ENCODE assay signal across 9 mouse cellular contexts in the genomic region with DNA sequence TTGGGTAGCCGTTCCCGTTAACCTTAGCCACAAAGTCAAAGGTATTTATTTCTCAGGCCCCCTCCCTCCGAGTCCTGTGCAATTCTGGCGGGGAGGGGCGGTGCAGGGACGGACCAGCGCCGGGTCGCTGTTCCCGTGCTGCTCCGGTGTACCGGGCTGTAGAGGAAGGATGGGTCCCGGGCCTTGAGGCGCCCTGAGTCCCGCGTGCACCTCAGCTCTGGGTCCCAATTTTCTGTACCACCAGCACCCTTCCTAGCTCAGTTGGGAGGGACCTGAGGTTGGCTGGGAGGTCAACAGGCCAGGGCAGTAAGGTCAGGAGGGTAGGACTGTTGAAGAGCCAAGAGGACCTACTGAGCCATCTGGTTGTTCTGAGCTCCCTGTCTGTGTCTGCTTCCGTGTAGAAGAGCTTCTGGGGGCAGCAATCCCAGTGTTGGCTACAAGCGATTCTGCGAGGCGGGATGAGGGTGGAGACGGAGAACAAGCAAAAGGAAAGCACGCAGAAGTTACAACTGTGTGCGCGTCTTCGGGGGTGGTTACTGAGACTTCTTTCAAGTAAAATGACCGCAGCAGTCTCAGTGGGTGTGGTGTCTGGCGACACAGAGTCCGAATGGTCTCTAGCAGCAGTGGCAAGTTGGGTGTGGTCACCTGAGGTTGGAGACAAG. TPM values are rescaled to one million over a fixed set of nuclear protein-coding genes. Genes with fewer than 3 reads are reported as not detected.
A peak's percentile ranks its signal among the peaks of the same experiment; 100 is the strongest.
DNase-seq lines count a peak whose midpoint lies in the region; ATAC-seq and TF ChIP-seq lines count a peak whose summit lies in the region.
"Had no signal": no experiment of that assay in that cellular context is flagged by ENCODE, and none has a peak within 500 bp of the region (broad histone marks: within the 10 kb centered on the region; RNA-seq: fewer than 3 reads in every experiment).

No protein-coding gene starts in this region.

- peak overlapping the region; percentile 71 for H3K4me3 ChIP-seq in heart, embryonic 12.5 days
- peak overlapping the region; percentile 71 for H3K4me3 ChIP-seq in forebrain, embryonic 10.5 days
- H3K4me3 ChIP-seq in intestine, embryonic 16.5 days (ENCODE audit: low read length) = peak overlapping the region; percentile 88
- H3K4me3 ChIP-seq in liver, embryonic 15.5 days (replicated peaks) = peak overlapping the region; percentile 70
- H3K4me3 ChIP-seq in myocyte = peak overlapping the region; percentile 59

- H3K4me1 ChIP-seq in heart, embryonic 12.5 days (replicated peaks) = peaks cover 13% of the 10 kb centered on the region
- peaks cover 24% of the 10 kb centered on the region for H3K4me1 ChIP-seq in forebrain, embryonic 10.5 days
- 0 out of 2 replicates have a peak, but pooled peaks cover 11% of the 10 kb centered on the region for H3K4me1 ChIP-seq in intestine, embryonic 16.5 days (ENCODE audit: control insufficient read depth, insufficient read depth, low read length)
- peaks cover 33% of the 10 kb centered on the region for H3K4me1 ChIP-seq in liver, embryonic 15.5 days (replicated peaks)

- peak overlapping the region; percentile 85 for H3K4me2 ChIP-seq in heart, embryonic 12.5 days
- H3K4me2 ChIP-seq in intestine, embryonic 16.5 days (ENCODE audit: low read depth, low read length) = peak overlapping the region; percentile 94
- peak overlapping the region; percentile 90 for H3K4me2 ChIP-seq in liver, embryonic 15.5 days
- peak overlapping the region; percentile 95 for H3K4me2 ChIP-seq in myocyte (ENCODE audit: low read depth)

- no peak for DNase-seq in heart, adult 9 months (ENCODE audit: low spot score in 2 of 2)
- DNase-seq in NIH3T3 (ENCODE audit: low read depth) = peak; percentile 68
- DNase-seq in forebrain, embryonic 10.5 days (ENCODE audit: extremely low spot score, low spot score) = no peak
- no peak for DNase-seq in layer of hippocampus, postnatal 10 days (ENCODE audit: low spot score in 2 of 2)

- H3K9me3 ChIP-seq in heart, embryonic 12.5 days (replicated peaks) = peaks cover 12% of the 10 kb centered on the region
- H3K9me3 ChIP-seq in forebrain, embryonic 10.5 days = peaks cover 11% of the 10 kb centered on the region
- peaks cover 7% of the 10 kb centered on the region for H3K9me3 ChIP-seq in intestine, embryonic 16.5 days (ENCODE audit: control insufficient read depth, low read length)
- H3K9me3 ChIP-seq in liver, embryonic 15.5 days (replicated peaks) = no peaks in the 10 kb centered on the region

- H3K79me2 ChIP-seq in myocyte (ENCODE audit: control insufficient read depth, insufficient read depth) = peaks cover 5% of the 10 kb centered on the region

- WGBS in heart, embryonic 12.5 days = under 1% methylated on average over 28 of the region's 28 CpGs
- WGBS in forebrain, embryonic 10.5 days = 2% methylated on average over 28 of the region's 28 CpGs
- WGBS in intestine, embryonic 16.5 days = 1% methylated on average over 28 of the region's 28 CpGs
- 1% methylated on average over 28 of the region's 28 CpGs for WGBS in liver, embryonic 15.5 days (ENCODE audit: insufficient replicate concordance)

- ATAC-seq in heart, embryonic 12.5 days (ENCODE audit: insufficient number of reproducible peaks, low FRiP score) = peak; percentile 74
- ATAC-seq in intestine, embryonic 16.5 days = peak; percentile 83
- ATAC-seq in liver, embryonic 15.5 days (ENCODE audit: insufficient read depth) = peak; percentile 66

- peak overlapping the region; percentile 74 for H3K27ac ChIP-seq in heart, embryonic 12.5 days (ENCODE audit: poor library complexity, severe bottlenecking)
- peak overlapping the region; percentile 94 for H3K27ac ChIP-seq in forebrain, embryonic 10.5 days
- peak overlapping the region; percentile 77 for H3K27ac ChIP-seq in intestine, embryonic 16.5 days (ENCODE audit: low read length)
- H3K27ac ChIP-seq in liver, embryonic 15.5 days (replicated peaks) = peak overlapping the region; percentile 80

- H3K27me3 ChIP-seq in heart, embryonic 12.5 days (replicated peaks) = no peaks in the 10 kb centered on the region
- H3K27me3 ChIP-seq in forebrain, embryonic 10.5 days (ENCODE audit: poor library complexity, severe bottlenecking) = no peaks in the 10 kb centered on the region
- no peaks in the 10 kb centered on the region for H3K27me3 ChIP-seq in intestine, embryonic 16.5 days (replicated peaks; ENCODE audit: control insufficient read depth, insufficient read depth, low read length)
- H3K27me3 ChIP-seq in liver, embryonic 15.5 days = no peaks in the 10 kb centered on the region
- H3K27me3 ChIP-seq in myocyte (ENCODE audit: control insufficient read depth, insufficient read depth, insufficient read length) = no peaks in the 10 kb centered on the region

- peak overlapping the region; percentile 60 for H3ac ChIP-seq in myocyte (ENCODE audit: control insufficient read depth, insufficient read length)

- peak overlapping the region; percentile 86 for H3K9ac ChIP-seq in heart, embryonic 12.5 days
- H3K9ac ChIP-seq in intestine, embryonic 16.5 days (ENCODE audit: low read depth, low read length) = peak overlapping the region; percentile 82
- peak overlapping the region; percentile 65 for H3K9ac ChIP-seq in liver, embryonic 15.5 days

- peaks cover 34% of the 10 kb centered on the region for H3K36me3 ChIP-seq in heart, embryonic 12.5 days
- H3K36me3 ChIP-seq in forebrain, embryonic 10.5 days (replicated peaks) = peaks cover 47% of the 10 kb centered on the region
- H3K36me3 ChIP-seq in intestine, embryonic 16.5 days (ENCODE audit: control insufficient read depth, insufficient read depth, low read length) = peaks cover 21% of the 10 kb centered on the region
- H3K36me3 ChIP-seq in liver, embryonic 15.5 days (replicated peaks) = peaks cover 9% of the 10 kb centered on the region
- H3K36me3 ChIP-seq in myocyte (ENCODE audit: control insufficient read depth, insufficient read depth) = peaks cover 14% of the 10 kb centered on the region

- no peak for TF ChIP-seq POLR2A in myocyte (IDR thresholded peaks at IDR 0.05; ENCODE audit: insufficient read length, low read depth)

TF ChIP-seq in myocyte, 11 proteins besides CTCF, POLR2A, EP300 and RAD21:
- TF ChIP-seq E2F4 (IDR thresholded peaks at IDR 0.05; ENCODE audit: insufficient read depth) (no peak), MYOG (IDR thresholded peaks at IDR 0.05; ENCODE audit: control insufficient read depth in 1 of 3, insufficient read depth in 1 of 3, insufficient read length in 2 of 3, low read depth in 2 of 3) (no peak), MAX (IDR thresholded peaks at IDR 0.05; ENCODE audit: low read depth) (no peak), CEBPB (IDR thresholded peaks at IDR 0.05; ENCODE audit: insufficient read depth, poor library complexity, severe bottlenecking) (no peak), TCF3 (IDR thresholded peaks at IDR 0.05; ENCODE audit: insufficient read length, low read depth) (no peak), REST (IDR thresholded peaks at IDR 0.05; ENCODE audit: insufficient read depth, insufficient read length) (no peak), POLR2AphosphoS2 (IDR thresholded peaks at IDR 0.05; ENCODE audit: insufficient read length, low read depth) (no peak), SRF (IDR thresholded peaks at IDR 0.05; ENCODE audit: control insufficient read depth, insufficient read length, low read depth) (no peak), MYOD1 (IDR thresholded peaks at IDR 0.05; ENCODE audit: control insufficient read depth in 1 of 3, insufficient read length in 2 of 3, low read depth in 2 of 3) (no peak), TCF12 (IDR thresholded peaks at IDR 0.05; ENCODE audit: insufficient read depth, poor library complexity, severe bottlenecking) (no peak), USF1 (IDR thresholded peaks at IDR 0.05; ENCODE audit: low read depth) (no peak)

RNA-seq across cellular contexts. Expression of a gene that starts 0.3 kb away (rescaled TPM):
- polyA plus RNA-seq in heart, embryonic 12.5 days (2016; fragmentation: Nextera tagmentation; extraction: Ambion mirVana) = 5.6 and 5.8 TPM in 2 replicates
- polyA plus RNA-seq in forebrain, embryonic 10.5 days (2016; fragmentation: Nextera tagmentation; extraction: Ambion mirVana) = 8.8 and 11.1 TPM in 2 replicates
- polyA plus RNA-seq in intestine, embryonic 16.5 days (2015; fragmentation: Nextera tagmentation; extraction: Ambion mirVana) = 5.2 and 6.1 TPM in 2 replicates
- polyA plus RNA-seq in liver, embryonic 15.5 days (2015; fragmentation: Nextera tagmentation; extraction: Ambion mirVana) = 1.7 and 1.9 TPM in 2 replicates
- polyA plus RNA-seq in myocyte (2012; fragmentation: generic; extraction: Trizol) = 4.1 TPM
- total RNA-seq in layer of hippocampus, postnatal 10 days (2021) = 1 to 10 TPM; 5.6 to 6.6 TPM

RNA-seq across cellular contexts. Expression of a gene that starts 8.5 kb away (rescaled TPM):
- not detected in 2 replicates for polyA plus RNA-seq in heart, embryonic 12.5 days (2016; fragmentation: Nextera tagmentation; extraction: Ambion mirVana)
- polyA plus RNA-seq in forebrain, embryonic 10.5 days (2016; fragmentation: Nextera tagmentation; extraction: Ambion mirVana) = 1.2 and 2.3 TPM in 2 replicates
- polyA plus RNA-seq in intestine, embryonic 16.5 days (2015; fragmentation: Nextera tagmentation; extraction: Ambion mirVana) = not detected in 2 replicates
- not detected in 2 replicates for polyA plus RNA-seq in liver, embryonic 15.5 days (2015; fragmentation: Nextera tagmentation; extraction: Ambion mirVana)
- polyA plus RNA-seq in myocyte (2012; fragmentation: generic; extraction: Trizol) = 1.5 TPM
- total RNA-seq in layer of hippocampus, postnatal 10 days (2021) = not detected
- total RNA-seq: adrenal gland, adult 18-20 months had no signal

RNA-seq across cellular contexts. Expression of a gene that starts 8.5 kb away (rescaled TPM):
- 32.1 and 32.7 TPM in 2 replicates for polyA plus RNA-seq in heart, embryonic 12.5 days (2016; fragmentation: Nextera tagmentation; extraction: Ambion mirVana)
- polyA plus RNA-seq in forebrain, embryonic 10.5 days (2016; fragmentation: Nextera tagmentation; extraction: Ambion mirVana) = 53.1 and 56.8 TPM in 2 replicates
- 22.1 and 22.4 TPM in 2 replicates for polyA plus RNA-seq in intestine, embryonic 16.5 days (2015; fragmentation: Nextera tagmentation; extraction: Ambion mirVana)
- 9.9 and 12.4 TPM in 2 replicates for polyA plus RNA-seq in liver, embryonic 15.5 days (2015; fragmentation: Nextera tagmentation; extraction: Ambion mirVana)
- 15.3 TPM for polyA plus RNA-seq in myocyte (2012; fragmentation: generic; extraction: Trizol)
- 10 to 100 TPM; 29.2 to 30.1 TPM for total RNA-seq in layer of hippocampus, postnatal 10 days (2021)

RNA-seq across cellular contexts. Expression of a gene that starts 12.8 kb away (rescaled TPM):
- polyA plus RNA-seq in heart, embryonic 12.5 days (2016; fragmentation: Nextera tagmentation; extraction: Ambion mirVana) = 1.5 TPM in 1 of 2 replicates, not detected in the other
- not detected in 2 replicates for polyA plus RNA-seq in forebrain, embryonic 10.5 days (2016; fragmentation: Nextera tagmentation; extraction: Ambion mirVana)
- polyA plus RNA-seq in intestine, embryonic 16.5 days (2015; fragmentation: Nextera tagmentation; extraction: Ambion mirVana) = not detected in 2 replicates
- not detected in 2 replicates for polyA plus RNA-seq in liver, embryonic 15.5 days (2015; fragmentation: Nextera tagmentation; extraction: Ambion mirVana)
- polyA plus RNA-seq in myocyte (2012; fragmentation: generic; extraction: Trizol) = not detected
- total RNA-seq in layer of hippocampus, postnatal 10 days (2021) = not detected
- total RNA-seq: adrenal gland, adult 18-20 months had no signal

RNA-seq across cellular contexts. Expression of a gene that starts 24.4 kb away (rescaled TPM):
- polyA plus RNA-seq in heart, embryonic 12.5 days (2016; fragmentation: Nextera tagmentation; extraction: Ambion mirVana) = 1.3 TPM in 2 replicates
- 0.46 and 0.83 TPM in 2 replicates for polyA plus RNA-seq in forebrain, embryonic 10.5 days (2016; fragmentation: Nextera tagmentation; extraction: Ambion mirVana)
- polyA plus RNA-seq in intestine, embryonic 16.5 days (2015; fragmentation: Nextera tagmentation; extraction: Ambion mirVana) = 0.95 and 1.1 TPM in 2 replicates
- 0.18 and 0.24 TPM in 2 replicates for polyA plus RNA-seq in liver, embryonic 15.5 days (2015; fragmentation: Nextera tagmentation; extraction: Ambion mirVana)
- 0.01 TPM for polyA plus RNA-seq in myocyte (2012; fragmentation: generic; extraction: Trizol)
- 10 to 100 TPM; 13.7 to 15.5 TPM for total RNA-seq in layer of hippocampus, postnatal 10 days (2021)
